Mouse (Mus musculus): ENCODE measurements around the gene Cstf1. TPM values are rescaled to one million over a fixed set of nuclear protein-coding genes. Genes with fewer than 3 reads are reported as not detected.

Gene Cstf1
- total and polyA plus RNA-seq, 3 experiments: 19.1 to 88.9 (median 42.7) TPM

DNA sequence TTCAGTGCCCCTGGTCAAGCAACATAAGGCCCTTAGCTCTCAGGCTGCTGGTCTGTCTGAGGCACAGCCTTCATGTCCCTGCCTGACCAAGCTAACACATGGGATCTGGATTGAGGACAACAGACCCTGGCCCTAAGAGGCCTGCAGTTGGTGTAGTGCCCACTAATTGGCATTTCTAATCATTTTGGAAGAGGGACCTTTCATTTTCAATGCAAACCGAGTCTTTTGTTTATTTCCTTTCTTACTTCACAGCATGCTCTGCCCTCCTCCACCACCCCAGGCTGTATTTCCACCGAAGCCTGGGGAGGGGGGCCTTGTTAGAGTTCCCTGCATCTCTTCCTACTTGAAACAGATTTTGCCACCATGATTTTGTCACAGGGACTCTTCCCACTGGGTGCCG, 29.5 kb upstream of the Cstf1 start:
- TF ChIP-seq GATA1 (IDR thresholded peaks at IDR 0.05; ENCODE audit: borderline replicate concordance, low read length) (no peak), TAL1 (conservative IDR thresholded peaks at IDR 0.05; ENCODE audit: low read depth, low read length) (no peak), CTCF (IDR thresholded peaks at IDR 0.05; ENCODE audit: low read depth, low read length) (no peak), GATA2 (IDR thresholded peaks at IDR 0.05; ENCODE audit: borderline replicate concordance, low read depth, low read length) (no peak), POLR2AphosphoS5 (IDR thresholded peaks at IDR 0.05; ENCODE audit: insufficient replicate concordance, low read depth, low read length) (no peak)
- no peak for DNase-seq (ENCODE audit: low spot score)
- Histone ChIP-seq H3K9me3 (replicated peaks) (peaks cover 2% of the 10 kb centered on the region; the same call in 1 of the 2 replicates), H3K27me3 (ENCODE audit: insufficient read depth, low read length) (peaks cover 2% of the 10 kb centered on the region), H3K4me3 (ENCODE audit: low read depth, low read length) (no peak overlapping the region), H3K36me3 (replicated peaks) (no peaks in the 10 kb centered on the region), H3K4me1 (ENCODE audit: insufficient read depth, low read depth, low read length) (peaks cover 8% of the 10 kb centered on the region)
- no peak for ATAC-seq (ENCODE audit: extremely low read depth, insufficient number of reproducible peaks, low FRiP score, poor library complexity, severe bottlenecking)

DNA sequence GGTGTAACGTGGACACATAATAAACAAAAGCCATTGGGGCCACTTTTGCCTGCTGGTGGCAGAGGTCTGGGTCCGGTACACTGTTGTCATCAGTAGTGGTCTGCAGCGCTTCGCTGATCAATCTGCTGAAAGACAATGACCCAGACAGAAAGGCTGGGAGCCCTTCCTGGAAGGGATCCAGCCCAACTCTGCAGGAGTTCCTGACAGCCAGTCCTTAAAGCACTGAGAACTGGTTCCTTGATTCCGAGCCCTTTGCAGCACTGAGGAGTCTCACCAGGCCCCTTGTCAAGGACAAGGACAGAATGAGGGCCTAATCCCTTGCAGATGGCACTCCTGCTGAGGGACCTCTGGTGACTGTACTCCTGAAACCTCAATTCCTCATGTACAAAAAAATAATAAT, 28.9 kb upstream of the Cstf1 start:
- no peak for TF ChIP-seq TAL1 (conservative IDR thresholded peaks at IDR 0.05; ENCODE audit: low read depth, low read length)
- H3K4me1 ChIP-seq (ENCODE audit: insufficient read depth, low read depth, low read length): peaks cover 13% of the 10 kb centered on the region
- H3K36me3 ChIP-seq (replicated peaks): peaks cover 2% of the 10 kb centered on the region
- ATAC-seq (ENCODE audit: extremely low read depth, insufficient number of reproducible peaks, low FRiP score, poor library complexity, severe bottlenecking) (no peak), DNase-seq (ENCODE audit: low spot score) (no peak)
- H3K4me3 ChIP-seq (ENCODE audit: low read depth, low read length): no peak overlapping the region
- peaks cover 2% of the 10 kb centered on the region for H3K27me3 ChIP-seq (ENCODE audit: insufficient read depth, low read length)
- H3K9me3 ChIP-seq (replicated peaks): peaks cover 2% of the 10 kb centered on the region; the same call in 1 of the 2 replicates

- no peak overlapping the region for H3K4me3 ChIP-seq (ENCODE audit: low read depth, low read length)
- peaks cover 13% of the 10 kb centered on the region for H3K36me3 ChIP-seq (replicated peaks)
- no peak for DNase-seq (ENCODE audit: low spot score)
- peaks cover 2% of the 10 kb centered on the region for H3K27me3 ChIP-seq (ENCODE audit: insufficient read depth, low read length)
- ATAC-seq (ENCODE audit: extremely low read depth, insufficient number of reproducible peaks, low FRiP score, poor library complexity, severe bottlenecking): no peak
- TF ChIP-seq POLR2AphosphoS5 (IDR thresholded peaks at IDR 0.05; ENCODE audit: insufficient replicate concordance, low read depth, low read length) (no peak), GATA2 (IDR thresholded peaks at IDR 0.05; ENCODE audit: borderline replicate concordance, low read depth, low read length) (no peak), GATA1 (IDR thresholded peaks at IDR 0.05; ENCODE audit: borderline replicate concordance, low read length) (no peak), CTCF (IDR thresholded peaks at IDR 0.05; ENCODE audit: low read depth, low read length) (no peak), TAL1 (conservative IDR thresholded peaks at IDR 0.05; ENCODE audit: low read depth, low read length) (no peak)
- peaks cover 2% of the 10 kb centered on the region; the same call in 1 of the 2 replicates for H3K9me3 ChIP-seq (replicated peaks)
- peaks cover 35% of the 10 kb centered on the region for H3K4me1 ChIP-seq (ENCODE audit: insufficient read depth, low read depth, low read length)
Observed at GRCm38 (mm10) chr2:172343751-172344150, 26.7 kb upstream of the Cstf1 start.

- TF ChIP-seq CTCF (IDR thresholded peaks at IDR 0.05; ENCODE audit: low read depth, low read length) (no peak), POLR2AphosphoS5 (IDR thresholded peaks at IDR 0.05; ENCODE audit: insufficient replicate concordance, low read depth, low read length) (no peak), TAL1 (conservative IDR thresholded peaks at IDR 0.05; ENCODE audit: low read depth, low read length) (no peak), GATA2 (IDR thresholded peaks at IDR 0.05; ENCODE audit: borderline replicate concordance, low read depth, low read length) (no peak), GATA1 (IDR thresholded peaks at IDR 0.05; ENCODE audit: borderline replicate concordance, low read length) (no peak)
- Histone ChIP-seq H3K27me3 (ENCODE audit: insufficient read depth, low read length) (peaks cover 2% of the 10 kb centered on the region), H3K36me3 (replicated peaks) (peaks cover 21% of the 10 kb centered on the region), H3K4me3 (ENCODE audit: low read depth, low read length) (peak overlapping the region; percentile 87; the same call in 1 of the 2 replicates), H3K9me3 (replicated peaks) (no peaks in the 10 kb centered on the region), H3K4me1 (ENCODE audit: insufficient read depth, low read depth, low read length) (peaks cover 44% of the 10 kb centered on the region)
- no peak for DNase-seq (ENCODE audit: low spot score)
- ATAC-seq (ENCODE audit: extremely low read depth, insufficient number of reproducible peaks, low FRiP score, poor library complexity, severe bottlenecking): no peak
Observed at GRCm38 (mm10) chr2:172344669-172345068, 25.8 kb upstream of the Cstf1 start.

DNA sequence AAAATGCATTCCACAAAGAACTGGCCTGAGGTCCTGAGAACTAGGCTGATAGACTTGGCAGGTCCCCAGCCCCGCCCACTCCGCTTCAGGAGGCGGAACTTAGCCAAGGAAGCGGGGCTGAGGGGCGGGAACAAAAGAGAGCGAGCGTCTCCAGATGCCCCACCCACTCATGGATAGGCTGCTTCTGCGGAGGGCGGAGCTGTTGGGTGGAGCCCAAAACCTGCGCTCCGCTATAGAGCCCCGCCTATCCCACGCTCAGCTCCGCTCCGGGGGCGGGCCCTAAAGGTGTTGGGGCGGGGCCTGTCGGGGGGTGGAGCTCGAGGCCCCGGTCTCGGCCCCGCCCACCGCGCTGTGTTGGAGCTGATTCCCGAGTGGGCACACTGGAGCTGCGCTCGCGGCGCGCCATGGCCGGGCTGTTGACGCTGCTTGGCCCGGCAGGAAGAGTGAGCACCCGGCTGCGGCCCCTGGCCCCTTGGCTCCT, 25.2 kb upstream of the Cstf1 start, which contains the start of gene Fam210b:
TSS of gene Fam210b (plus strand) at position 308 of the 481 bp plus-strand sequence.
- peaks cover 27% of the 10 kb centered on the region for H3K36me3 ChIP-seq (replicated peaks)
- peaks cover 50% of the 10 kb centered on the region for H3K4me1 ChIP-seq (ENCODE audit: insufficient read depth, low read depth, low read length)
- H3K9me3 ChIP-seq (replicated peaks): no peaks in the 10 kb centered on the region
- ATAC-seq (ENCODE audit: extremely low read depth, insufficient number of reproducible peaks, low FRiP score, poor library complexity, severe bottlenecking) (peak; percentile 79), DNase-seq (ENCODE audit: low spot score) (peak; percentile 94)
- H3K27me3 ChIP-seq (ENCODE audit: insufficient read depth, low read length): peaks cover 2% of the 10 kb centered on the region
- no peak for TF ChIP-seq GATA1 (IDR thresholded peaks at IDR 0.05; ENCODE audit: borderline replicate concordance, low read length)
- no peak for TF ChIP-seq POLR2AphosphoS5 (IDR thresholded peaks at IDR 0.05; ENCODE audit: insufficient replicate concordance, low read depth, low read length)
- TF ChIP-seq CTCF (IDR thresholded peaks at IDR 0.05; ENCODE audit: low read depth, low read length): no peak
- no peak for TF ChIP-seq GATA2 (IDR thresholded peaks at IDR 0.05; ENCODE audit: borderline replicate concordance, low read depth, low read length)
- no peak for TF ChIP-seq TAL1 (conservative IDR thresholded peaks at IDR 0.05; ENCODE audit: low read depth, low read length)
- peak within 1 kb of the TSS; percentile 87 for H3K4me3 ChIP-seq (ENCODE audit: low read depth, low read length)

DNA sequence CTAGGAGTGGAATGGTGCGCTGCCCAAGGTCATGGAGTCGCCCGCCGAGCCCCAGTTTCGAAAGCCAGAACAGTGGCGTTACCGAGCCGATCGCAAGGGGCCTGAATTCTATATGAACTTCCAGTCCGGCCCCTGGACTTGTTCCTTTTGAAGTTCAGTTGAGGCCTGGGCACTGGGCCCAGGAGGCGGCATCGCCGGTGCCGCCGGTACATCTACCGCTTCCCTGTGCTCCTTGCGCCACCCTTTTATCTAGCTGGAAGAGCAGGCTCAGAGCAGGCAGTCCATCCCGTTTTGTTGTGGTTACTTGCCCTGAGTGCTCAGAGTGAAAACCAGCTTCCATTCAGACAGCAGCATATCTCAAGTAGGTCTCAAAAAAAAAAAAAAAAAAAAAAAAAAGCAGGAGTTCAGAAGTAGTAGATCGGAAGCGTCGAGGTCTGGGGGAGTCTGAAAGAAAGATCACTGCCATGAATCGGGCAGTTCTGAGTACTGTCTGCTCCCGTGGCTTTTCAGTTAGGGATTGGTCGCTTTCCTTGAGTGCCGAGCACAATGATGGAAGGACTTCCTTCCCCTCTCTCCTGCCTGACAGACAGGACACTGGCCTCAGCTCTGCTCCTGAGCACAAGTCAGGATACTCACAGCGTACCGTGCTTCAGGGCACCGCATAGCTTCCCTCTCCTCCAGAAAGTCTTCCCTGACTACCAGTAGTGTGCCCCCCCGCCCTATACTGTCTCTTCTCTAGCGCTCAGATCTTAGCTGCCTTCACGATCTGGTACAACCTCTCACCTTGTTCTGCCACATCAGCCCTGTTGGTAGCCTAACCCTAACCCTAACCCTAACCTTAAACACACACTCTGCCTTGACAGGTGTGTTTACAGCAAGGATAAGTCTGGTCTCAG, 24.2 kb upstream of the Cstf1 start:
- DNase-seq (ENCODE audit: low spot score): peak; percentile 38
- Histone ChIP-seq H3K4me3 (ENCODE audit: low read depth, low read length) (peak overlapping the region; percentile 87), H3K27me3 (ENCODE audit: insufficient read depth, low read length) (peaks cover 2% of the 10 kb centered on the region), H3K36me3 (replicated peaks) (peaks cover 37% of the 10 kb centered on the region), H3K4me1 (ENCODE audit: insufficient read depth, low read depth, low read length) (peaks cover 60% of the 10 kb centered on the region), H3K9me3 (replicated peaks) (no peaks in the 10 kb centered on the region)
- TF ChIP-seq POLR2AphosphoS5 (IDR thresholded peaks at IDR 0.05; ENCODE audit: insufficient replicate concordance, low read depth, low read length) (no peak), GATA1 (IDR thresholded peaks at IDR 0.05; ENCODE audit: borderline replicate concordance, low read length) (no peak), GATA2 (IDR thresholded peaks at IDR 0.05; ENCODE audit: borderline replicate concordance, low read depth, low read length) (no peak), CTCF (IDR thresholded peaks at IDR 0.05; ENCODE audit: low read depth, low read length) (no peak)
- no peak for ATAC-seq (ENCODE audit: extremely low read depth, insufficient number of reproducible peaks, low FRiP score, poor library complexity, severe bottlenecking)
